Mouse (Mus musculus) liver, adult 2 months (tissue): ENCODE data around the gene Slc25a47. TPM values are rescaled to one million over a fixed set of nuclear protein-coding genes. Genes with fewer than 3 reads are reported as not detected.

Experiments
- DNase-seq: peaks from one replicate; pipeline ENCODE4 v3.0.0-alpha.2; 2011; ENCODE audit warnings: low read depth, low spot score; ENCODE audit errors: extremely low read depth
- H3K27ac ChIP-seq: fragments of 200-500 bp; replicated peaks from 2 replicates; pipeline ENCODE4 v1.5.1; 2012; ENCODE audit warnings: low read depth, mild to moderate bottlenecking, control low read depth, inconsistent platforms, low read length; ENCODE audit not compliant: insufficient read depth
- H3K27me3 ChIP-seq: fragments of 200-500 bp; 2 replicates; pipeline ENCODE4 v1.6.1; 2012; ENCODE audit warnings: mild to moderate bottlenecking, moderate library complexity, low read length, inconsistent platforms; ENCODE audit not compliant: control insufficient read depth, insufficient read depth
- H3K36me3 ChIP-seq: fragments of 200-500 bp; 2 replicates; pipeline ENCODE4 v1.6.1; 2012; ENCODE audit warnings: low read length, inconsistent platforms; ENCODE audit not compliant: control insufficient read depth, insufficient read depth
- H3K4me1 ChIP-seq: fragments of 200-500 bp; 2 replicates; pipeline ENCODE4 v1.6.1; 2011; ENCODE audit warnings: low read length; ENCODE audit not compliant: control insufficient read depth, insufficient read depth
- H3K4me3 ChIP-seq: fragments of 200-500 bp; 2 replicates; pipeline ENCODE4 v1.5.1; 2011; ENCODE audit warnings: low read depth, mild to moderate bottlenecking, control low read depth, low read length, moderate library complexity; ENCODE audit not compliant: insufficient read depth
- H3K79me2 ChIP-seq: fragments of 200-500 bp; 2 replicates; pipeline ENCODE4 v1.6.1; 2012; ENCODE audit warnings: inconsistent platforms, mild to moderate bottlenecking, low read length, moderate library complexity; ENCODE audit not compliant: control insufficient read depth, insufficient read depth
- H3K9ac ChIP-seq: fragments of 200-500 bp; 2 replicates; pipeline ENCODE4 v1.6.1; 2012; ENCODE audit warnings: low read depth, mild to moderate bottlenecking, control low read depth, inconsistent platforms, low read length
- CTCF ChIP-seq: fragments of 200-500 bp; IDR thresholded peaks from 2 replicates; pipeline ENCODE4 v1.5.1; 2011; ENCODE audit warnings: low read depth, low read length, control low read depth
- POLR2A ChIP-seq: fragments of 200-500 bp; IDR thresholded peaks from 2 replicates; pipeline ENCODE4 v1.6.1; 2011; ENCODE audit warnings: low read length, control low read depth; ENCODE audit not compliant: insufficient read depth; ENCODE audit errors: extremely low read depth
- WGBS: fragments of 180-500 bp; shearing (Covaris S2); methylation state at CpG from one replicate; pipeline ENCODE4 v1.1.7; 2018; 5-methylcytosine and 5-hydroxymethylcytosine counted together
- polyA plus RNA-seq: library from polyadenylated mRNA; depleted of rRNA; stranded (reverse); fragments of >200 nt; gene quantifications from 2 replicates; pipeline ENCODE4 v1.2.3, GENCODE M21; 2012
- total RNA-seq: library from RNA; depleted of rRNA; stranded (reverse); fragments of >200 nt; gene quantifications from 2 replicates; pipeline ENCODE4 v1.2.3, GENCODE M21; 2014

Gene Slc25a47
- total and polyA plus RNA-seq, 2 experiments, result 616 to 626 TPM

GRCm38 (mm10) chr12:108879138-108879537, 43.3 kb downstream of the Slc25a47 start:
- TF ChIP-seq POLR2A, result no peak
- TF ChIP-seq CTCF, result no peak
- H3K9ac ChIP-seq, result no peak overlapping the region
- H3K4me3 ChIP-seq, result no peak overlapping the region
- no peaks in the 10 kb centered on the region for H3K27me3 ChIP-seq
- no peaks in the 10 kb centered on the region for H3K79me2 ChIP-seq
- DNase-seq, result no peak
- H3K4me1 ChIP-seq, result no peaks in the 10 kb centered on the region
- no peak overlapping the region for H3K27ac ChIP-seq
- WGBS, result 93% methylated on average over 4 of the region's 4 CpGs
- H3K36me3 ChIP-seq, result peaks cover 21% of the 10 kb centered on the region

- 95% methylated on average over 5 of the region's 5 CpGs for WGBS
- Histone ChIP-seq H3K27me3 (no peaks in the 10 kb centered on the region), H3K79me2 (peaks cover 4% of the 10 kb centered on the region; the same call in 1 of the 2 replicates), H3K4me1 (no peaks in the 10 kb centered on the region), H3K9ac (no peak overlapping the region), H3K4me3 (no peak overlapping the region), H3K27ac (no peak overlapping the region), H3K36me3 (peaks cover 18% of the 10 kb centered on the region)
- TF ChIP-seq POLR2A (no peak), CTCF (no peak)
- DNase-seq, result no peak
Observed at GRCm38 (mm10) chr12:108880606-108881005, 44.8 kb downstream of the Slc25a47 start.

DNA sequence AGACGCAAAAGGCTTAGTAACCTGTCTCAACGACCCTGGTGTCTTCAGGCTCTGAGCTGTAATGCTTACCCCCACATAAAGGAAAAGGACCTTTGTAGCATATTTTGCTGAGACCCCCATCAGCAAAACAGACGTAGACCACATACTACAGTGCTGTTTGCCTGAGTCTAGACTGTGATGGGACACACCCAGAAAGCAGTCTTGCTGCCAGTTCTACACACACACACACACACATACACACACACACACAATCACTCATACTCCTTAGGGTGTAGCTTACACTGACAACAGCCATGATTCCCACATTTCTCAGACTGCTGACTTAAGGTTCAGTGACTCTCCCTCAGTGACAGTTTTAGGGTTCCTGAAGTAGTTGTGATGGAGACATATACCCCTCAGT, 45.3 kb downstream of the Slc25a47 start:
- H3K4me3 ChIP-seq, result no peak overlapping the region
- WGBS, result 93% methylated on average over 3 of the region's 3 CpGs
- TF ChIP-seq CTCF, result no peak
- no peak for TF ChIP-seq POLR2A
- peaks cover 4% of the 10 kb centered on the region for H3K79me2 ChIP-seq
- H3K27me3 ChIP-seq, result no peaks in the 10 kb centered on the region
- no peak for DNase-seq
- no peaks in the 10 kb centered on the region for H3K4me1 ChIP-seq
- no peak overlapping the region for H3K9ac ChIP-seq
- peaks cover 18% of the 10 kb centered on the region for H3K36me3 ChIP-seq
- no peak overlapping the region for H3K27ac ChIP-seq

GRCm38 (mm10) chr12:108882776-108883175, 46.9 kb downstream of the Slc25a47 start:
- Histone ChIP-seq H3K27ac (no peak overlapping the region), H3K27me3 (no peaks in the 10 kb centered on the region), H3K79me2 (peaks cover 6% of the 10 kb centered on the region), H3K36me3 (peaks cover 26% of the 10 kb centered on the region), H3K4me1 (peaks cover 10% of the 10 kb centered on the region), H3K9ac (no peak overlapping the region), H3K4me3 (no peak overlapping the region)
- TF ChIP-seq CTCF (no peak), POLR2A (no peak)
- DNase-seq, result no peak
- 94% methylated on average over 8 of the region's 8 CpGs for WGBS

DNA sequence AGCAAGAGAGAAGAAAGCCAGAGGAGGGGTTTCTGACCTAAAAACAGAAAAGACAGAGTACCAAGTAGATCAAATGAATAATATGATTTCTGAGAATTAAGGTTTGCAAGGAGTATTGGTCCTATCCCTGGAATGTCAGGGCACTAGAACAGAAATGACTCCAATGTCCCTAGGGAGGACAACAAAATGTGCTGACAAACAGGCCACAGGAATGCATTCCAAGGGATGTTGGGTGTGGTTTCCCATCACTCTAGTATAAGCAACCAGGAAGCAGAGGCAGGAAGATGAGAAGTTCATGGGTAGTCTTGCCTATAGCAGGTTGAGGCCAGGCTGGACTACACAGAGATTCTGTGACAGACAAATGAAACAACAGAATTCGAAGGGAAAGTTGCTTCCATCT, 50.1 kb downstream of the Slc25a47 start:
- WGBS, result 89% methylated on average over 1 of the region's 1 CpGs
- H3K4me3 ChIP-seq, result no peak overlapping the region
- peaks cover 31% of the 10 kb centered on the region for H3K36me3 ChIP-seq

DNA sequence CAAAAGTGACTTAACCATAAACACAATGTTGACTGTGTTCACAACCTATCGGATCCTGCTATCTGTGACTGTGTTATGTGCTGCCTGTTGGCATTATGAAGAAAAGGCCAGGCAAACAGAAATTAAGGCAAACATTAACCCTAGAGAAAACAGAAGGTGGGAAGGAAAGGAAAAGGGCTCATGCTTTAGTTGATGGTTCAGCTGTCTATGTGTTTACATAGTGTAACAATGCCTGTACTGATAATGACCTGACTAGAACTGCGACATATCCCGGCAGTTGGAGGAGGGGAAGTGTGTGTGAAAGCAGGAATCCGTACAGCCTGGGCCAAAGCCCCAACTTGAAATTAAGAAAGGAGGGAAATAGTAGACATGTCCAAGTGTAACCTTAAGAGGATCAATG, 51.2 kb downstream of the Slc25a47 start:
- Histone ChIP-seq H3K4me3 (no peak overlapping the region), H3K4me1 (peaks cover 12% of the 10 kb centered on the region), H3K79me2 (peaks cover 12% of the 10 kb centered on the region), H3K27me3 (no peaks in the 10 kb centered on the region), H3K36me3 (peaks cover 26% of the 10 kb centered on the region), H3K9ac (no peak overlapping the region), H3K27ac (no peak overlapping the region)
- WGBS, result 17% methylated on average over 4 of the region's 4 CpGs
- TF ChIP-seq CTCF (no peak), POLR2A (no peak)
- DNase-seq, result peak; percentile 71

More for the DNA sequence above, 50.1 kb downstream of the Slc25a47 start:
- no peak overlapping the region for H3K27ac ChIP-seq
- peaks cover 12% of the 10 kb centered on the region for H3K4me1 ChIP-seq
- TF ChIP-seq CTCF (no peak), POLR2A (no peak)
- peaks cover 12% of the 10 kb centered on the region for H3K79me2 ChIP-seq
- no peak for DNase-seq
- no peaks in the 10 kb centered on the region for H3K27me3 ChIP-seq
- no peak overlapping the region for H3K9ac ChIP-seq

GRCm38 (mm10) chr12:108888632-108889031, 52.8 kb downstream of the Slc25a47 start:
- Histone ChIP-seq H3K27me3 (no peaks in the 10 kb centered on the region), H3K79me2 (peaks cover 17% of the 10 kb centered on the region), H3K9ac (no peak overlapping the region), H3K27ac (no peak overlapping the region), H3K4me3 (no peak overlapping the region), H3K4me1 (peaks cover 19% of the 10 kb centered on the region), H3K36me3 (peaks cover 25% of the 10 kb centered on the region)
- WGBS, result 37% methylated on average over 4 of the region's 4 CpGs
- no peak for DNase-seq
- TF ChIP-seq POLR2A (no peak), CTCF (no peak)
